Mouse (Mus musculus): ENCODE data around the gene Eps8l1. TPM values are rescaled to one million over a fixed set of nuclear protein-coding genes. Genes with fewer than 3 reads are reported as not detected.
"Not testable (repeated sequence)": the region's sequence is repeated elsewhere in the genome, so short reads cannot be mapped to it uniquely, and the experiment has no call there.

The Eps8l1 gene
- 9.1 and 11.3 TPM in 2 replicates for polyA plus RNA-seq (2012; rRNA removed)

DNA sequence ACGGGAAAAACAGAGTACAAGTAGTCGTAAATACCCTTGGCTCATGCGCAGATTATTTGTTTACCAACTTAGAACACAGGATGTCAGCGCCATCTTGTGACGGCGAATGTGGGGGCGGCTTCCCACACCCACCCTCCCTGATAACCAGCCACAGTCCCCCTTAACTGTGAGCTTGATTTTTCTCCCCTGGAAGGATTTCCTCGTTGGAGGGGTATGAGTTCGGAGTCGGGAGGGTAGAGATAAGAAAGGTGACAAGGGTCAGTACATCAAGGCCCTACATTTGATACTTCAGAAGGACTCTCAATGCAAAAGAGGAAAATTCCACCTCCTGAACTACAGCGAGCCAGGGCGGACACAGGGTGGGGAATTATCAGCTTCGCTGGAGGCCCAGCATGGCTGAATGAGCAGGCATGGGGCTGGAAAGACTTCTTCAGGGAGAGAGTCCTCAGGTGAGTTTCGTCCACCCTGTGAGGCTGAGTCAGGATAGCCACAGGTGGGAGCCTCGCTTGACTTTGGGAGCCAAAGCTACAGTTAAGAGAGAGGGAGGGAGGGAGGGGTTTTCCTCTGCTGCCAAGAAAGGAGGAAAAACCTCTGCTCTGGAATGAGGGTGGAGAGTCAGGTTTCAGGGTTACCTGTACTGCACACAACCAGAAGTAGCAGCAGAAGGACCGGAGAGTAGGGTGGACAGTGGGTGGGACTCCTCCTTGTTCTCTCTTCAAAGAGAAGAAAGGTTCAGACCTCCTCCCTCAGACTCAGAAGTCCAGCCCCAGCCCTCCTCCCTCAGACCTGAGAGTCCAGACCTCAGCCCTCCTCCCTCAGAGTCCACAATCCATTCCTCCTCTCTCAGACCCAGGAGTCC, at the start of gene Eps8l1:
Eps8l1 (plus strand) TSS at position 99 of the 859 bp plus-strand sequence.
- DNase-seq (ENCODE audit: low read depth) = no peak

DNA sequence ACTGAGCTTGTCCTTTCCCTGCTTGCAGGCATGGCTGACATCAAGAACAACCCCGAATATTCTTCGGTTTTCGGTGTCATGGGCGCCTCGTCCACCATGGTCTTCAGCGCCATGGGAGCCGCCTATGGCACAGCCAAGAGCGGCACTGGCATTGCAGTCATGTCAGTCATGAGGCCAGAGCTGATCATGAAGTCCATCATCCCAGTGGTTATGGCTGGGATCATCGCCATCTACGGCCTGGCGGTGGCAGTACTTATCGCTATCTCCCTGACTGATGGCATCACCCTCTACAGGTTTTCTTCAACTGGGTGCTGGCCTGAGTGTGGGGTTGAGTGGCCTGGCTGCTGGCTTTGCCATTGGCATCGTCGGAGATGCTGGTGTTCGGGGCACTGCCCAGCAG, 48.1 kb upstream of the Eps8l1 start:
- not testable (repeated sequence) for DNase-seq (ENCODE audit: low read depth)

DNA sequence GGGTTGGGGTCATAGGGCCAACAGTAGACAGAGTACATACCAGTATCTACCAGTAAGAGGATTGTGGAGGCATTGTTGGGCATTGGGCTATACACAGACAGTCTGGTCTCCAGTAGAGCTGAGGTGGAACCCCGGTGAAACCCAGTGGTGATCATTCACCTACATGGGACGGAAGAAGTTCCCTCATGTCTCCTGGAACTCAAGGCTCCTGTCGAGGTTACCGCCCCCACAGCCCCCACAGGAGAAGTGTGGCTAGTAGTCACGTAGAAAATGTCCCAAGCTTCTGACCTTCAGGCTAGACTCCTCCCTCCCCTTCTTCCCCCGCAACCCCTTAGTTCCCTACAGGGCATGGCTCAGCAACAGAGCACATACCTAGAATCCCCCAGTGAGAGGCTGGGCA, 40.8 kb upstream of the Eps8l1 start:
- DNase-seq (ENCODE audit: low read depth) = no peak

DNA sequence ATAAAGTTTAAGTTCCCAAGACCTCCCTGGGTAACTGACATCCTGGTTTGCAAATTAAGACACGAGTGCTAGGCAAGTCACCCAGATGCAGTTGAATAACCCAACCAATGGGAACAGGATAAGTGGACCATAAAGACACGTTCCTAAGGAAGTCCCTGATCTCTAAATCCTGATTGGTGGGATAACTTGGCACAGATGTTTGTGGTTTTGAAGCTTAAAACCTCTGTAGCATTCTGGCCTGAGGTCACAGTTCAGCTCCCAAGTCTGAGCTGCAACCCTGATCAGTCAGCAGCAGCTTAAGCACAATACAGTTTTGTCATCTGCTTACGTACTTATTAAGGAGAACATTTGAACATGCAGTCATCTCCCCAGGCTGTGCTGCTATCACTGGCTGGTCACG, 40.2 kb upstream of the Eps8l1 start:
- DNase-seq (ENCODE audit: low read depth) = no peak

DNA sequence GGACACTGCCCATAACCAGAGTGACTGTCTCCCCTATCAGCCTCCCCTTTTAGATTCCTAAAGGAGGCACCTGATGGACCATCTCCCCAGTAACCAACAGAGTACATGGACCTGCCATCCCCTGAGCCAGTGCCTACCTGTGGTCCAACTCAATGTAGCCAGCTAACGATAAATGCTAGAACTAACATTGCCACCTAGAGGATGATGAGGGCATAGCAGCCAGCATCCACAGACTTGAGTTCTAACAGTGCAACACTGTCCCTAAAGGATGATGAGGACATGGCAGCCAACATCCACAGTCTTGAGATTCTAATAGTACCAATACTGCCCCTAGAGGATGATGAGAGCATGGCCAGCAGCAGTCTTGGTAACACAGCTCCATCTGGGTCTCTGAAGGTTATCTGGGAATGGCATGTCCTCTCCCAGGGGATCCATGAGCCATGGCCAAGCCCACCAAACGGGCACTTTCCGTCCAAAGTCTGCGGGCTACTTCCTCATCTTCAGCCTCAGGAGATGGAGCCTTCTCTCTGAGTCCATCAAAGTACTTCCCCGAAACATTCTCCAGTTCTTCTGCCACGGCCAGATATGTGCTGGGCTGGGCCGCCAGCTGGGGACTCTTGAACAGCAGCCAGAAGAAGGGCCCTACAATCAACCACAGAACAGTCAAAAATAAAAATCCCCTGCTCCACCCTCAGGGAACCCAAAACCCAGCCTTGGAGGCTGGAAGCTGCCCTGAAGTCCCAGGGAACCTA, 33.1 kb upstream of the Eps8l1 start:
- peak; percentile 69 for DNase-seq (ENCODE audit: low read depth)

DNA sequence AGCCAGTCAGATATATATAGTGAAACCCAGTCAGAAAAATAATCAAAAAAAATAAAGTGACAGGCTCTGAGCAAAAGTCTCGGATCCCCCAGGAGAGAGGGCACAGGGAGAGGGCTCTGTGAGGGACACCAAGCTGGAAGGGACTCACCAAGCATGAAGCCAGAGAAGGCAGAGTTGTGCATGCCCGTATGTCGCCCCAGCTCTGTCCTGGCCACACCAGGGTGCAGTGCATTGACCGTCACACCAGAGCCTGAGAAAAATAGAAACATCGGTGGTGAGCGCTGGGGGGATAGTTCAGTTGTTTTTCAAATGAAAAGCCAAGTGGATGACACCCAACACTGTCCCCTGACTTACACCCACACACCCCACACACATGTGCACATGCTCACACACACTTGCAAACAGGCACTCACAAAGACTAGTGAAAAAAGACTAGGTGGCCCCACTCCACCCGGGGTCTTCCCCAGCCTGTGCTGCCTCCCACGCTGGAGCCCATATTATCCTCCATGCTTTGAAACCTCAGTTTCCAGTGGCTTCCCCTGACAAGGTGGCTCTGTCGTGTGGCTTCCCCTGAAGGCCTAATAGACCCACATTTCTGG, 30.1 kb upstream of the Eps8l1 start:
- no peak for DNase-seq (ENCODE audit: low read depth)

DNA sequence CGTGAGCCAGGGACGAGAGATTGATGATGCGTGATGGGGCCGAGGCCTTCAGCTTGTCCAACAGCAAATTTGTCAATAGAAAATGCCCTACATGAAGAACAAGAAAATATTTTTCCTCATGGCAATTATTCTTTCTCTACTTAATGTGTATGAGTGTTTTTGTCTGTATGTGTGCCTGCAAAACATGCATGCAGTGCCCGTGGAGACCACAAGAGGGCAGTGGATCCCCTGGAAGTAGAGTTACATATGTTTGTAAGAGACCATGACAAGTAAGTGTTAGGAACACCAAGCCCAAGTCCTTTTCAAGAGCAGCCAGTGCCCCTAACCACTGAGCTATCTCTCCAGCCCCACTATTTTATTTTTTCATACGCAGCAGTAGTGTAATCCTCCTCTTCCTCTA, 28.9 kb upstream of the Eps8l1 start:
- no peak for DNase-seq (ENCODE audit: low read depth)

DNA sequence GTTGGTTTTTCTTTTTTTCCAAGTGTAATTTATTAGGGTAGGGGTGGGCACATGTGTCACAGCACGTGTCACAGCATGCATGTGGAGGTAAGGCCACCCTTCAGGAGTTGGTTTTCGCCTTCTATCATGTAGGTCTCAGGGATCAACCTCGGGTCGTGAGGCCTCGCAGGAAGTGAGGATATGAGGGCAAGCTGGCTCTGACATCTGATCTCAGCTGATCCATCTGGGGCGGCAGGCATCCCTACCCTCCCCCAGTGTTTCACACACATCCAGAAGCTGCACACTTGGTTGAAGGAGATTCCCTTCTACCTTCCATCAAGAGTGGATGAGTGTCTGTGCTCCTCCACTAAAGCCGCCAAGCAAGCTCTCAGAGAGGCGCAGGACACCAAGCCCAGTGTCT, 28.4 kb upstream of the Eps8l1 start:
- DNase-seq (ENCODE audit: low read depth) = no peak

DNA sequence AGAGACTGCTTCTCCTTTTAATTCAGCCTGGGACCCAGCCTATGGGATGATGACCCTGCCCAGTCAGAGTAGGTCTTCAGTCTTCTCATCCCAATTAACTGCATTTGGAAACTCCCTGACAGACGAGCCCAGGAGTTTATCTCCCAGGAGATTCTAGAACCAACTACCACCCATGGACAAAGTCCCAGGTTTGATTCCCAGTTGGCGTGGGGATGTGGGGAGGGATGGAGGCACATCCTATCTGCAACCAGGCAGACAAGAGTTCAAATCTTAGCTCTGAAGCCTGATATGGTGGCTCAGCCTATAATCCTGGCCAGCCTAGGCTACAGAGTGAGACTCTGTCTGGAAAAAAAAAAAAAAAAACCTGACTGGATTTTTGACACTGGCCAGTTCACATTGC, 22.8 kb upstream of the Eps8l1 start:
- no peak for DNase-seq (ENCODE audit: low read depth)

DNA sequence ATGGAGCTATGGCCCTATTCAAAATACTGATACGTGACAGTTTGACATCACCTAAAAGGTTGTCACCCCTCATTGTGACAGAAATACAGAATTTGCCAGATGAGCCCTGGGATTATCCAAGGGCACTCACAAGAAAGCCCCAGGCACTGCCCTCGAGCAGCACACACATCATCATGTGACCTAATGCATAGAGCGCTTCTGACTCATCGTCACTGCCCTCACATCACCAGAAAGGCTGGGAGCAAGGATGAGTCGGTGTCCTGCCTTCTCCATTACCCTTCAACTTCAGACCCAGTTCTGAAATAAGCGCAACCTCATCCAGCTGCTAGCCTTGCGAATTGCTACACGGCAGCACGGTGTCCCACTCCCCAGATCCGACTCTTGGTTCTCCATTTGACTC, 19.9 kb upstream of the Eps8l1 start:
- DNase-seq (ENCODE audit: low read depth) = no peak

DNA sequence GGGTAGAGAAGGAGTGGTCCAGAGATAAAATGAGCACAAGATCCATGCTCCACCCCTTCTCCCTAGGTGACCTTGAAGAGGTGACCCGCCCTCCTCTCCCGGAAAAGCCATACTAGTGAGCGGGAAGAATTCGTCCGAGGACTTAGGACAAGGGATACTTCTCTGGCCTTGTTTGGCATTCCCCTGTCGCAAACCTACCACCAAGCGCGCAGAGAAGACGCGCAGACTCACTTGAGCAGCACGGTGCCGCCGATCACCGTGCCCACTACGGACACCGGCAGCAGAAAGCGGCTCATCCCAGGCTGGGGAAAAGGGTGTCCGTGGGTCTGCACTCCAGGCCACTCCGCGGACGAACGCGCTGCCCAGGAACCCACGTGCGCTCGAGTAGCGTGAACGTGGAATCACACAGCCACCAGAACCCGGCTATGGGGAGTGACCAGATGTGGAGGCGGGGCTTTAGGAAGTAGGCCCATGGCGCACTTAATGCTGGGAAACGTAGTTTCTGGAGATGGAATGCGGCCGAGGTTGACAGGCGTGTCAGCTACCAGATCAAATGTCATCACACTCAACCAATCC, 15.2 kb upstream of the Eps8l1 start, which contains the start of gene Rdh13:
Rdh13 (minus strand) TSS at position 434 of the 576 bp plus-strand sequence.
- DNase-seq (ENCODE audit: low read depth) = peak; percentile 66

DNA sequence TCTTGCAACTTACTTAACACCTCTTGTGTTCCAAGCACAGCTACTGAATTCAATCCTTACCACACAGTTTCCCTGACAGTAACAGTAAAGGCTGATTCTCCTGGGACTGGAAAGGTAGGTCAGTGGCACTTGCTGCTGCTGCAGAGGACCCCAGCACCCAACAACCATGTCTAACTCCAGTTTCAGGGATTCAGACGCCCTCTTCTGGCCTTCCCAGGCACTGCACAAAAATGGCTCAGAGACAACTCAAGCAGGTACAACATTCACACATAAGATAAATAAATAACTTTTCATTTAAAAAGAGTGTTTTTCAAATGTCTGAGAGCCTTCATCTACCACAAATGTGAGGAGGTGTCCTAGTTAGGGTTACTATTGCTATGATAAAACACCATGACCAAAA, 13.3 kb upstream of the Eps8l1 start:
- no peak for DNase-seq (ENCODE audit: low read depth)

DNA sequence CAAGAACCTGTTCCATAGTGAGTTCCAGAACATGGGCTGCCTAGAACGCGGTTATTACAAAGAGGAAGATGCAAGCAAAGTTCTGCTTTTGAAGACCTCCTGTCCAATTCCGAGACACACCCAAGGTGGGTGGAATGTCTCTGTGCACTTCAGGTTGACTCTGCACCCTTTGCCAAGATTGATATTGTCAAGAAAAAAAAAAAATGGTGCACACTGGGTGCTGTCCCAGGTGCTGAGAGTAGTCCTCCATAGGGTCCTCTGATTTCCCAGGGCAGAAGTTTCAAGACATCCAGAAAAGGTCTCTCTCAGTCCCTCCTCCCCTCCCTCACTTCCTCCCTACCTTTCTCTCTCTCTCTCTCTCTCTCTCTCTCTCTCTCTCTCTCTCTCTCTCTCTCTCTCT, 12.0 kb upstream of the Eps8l1 start:
- DNase-seq (ENCODE audit: low read depth) = no peak

DNA sequence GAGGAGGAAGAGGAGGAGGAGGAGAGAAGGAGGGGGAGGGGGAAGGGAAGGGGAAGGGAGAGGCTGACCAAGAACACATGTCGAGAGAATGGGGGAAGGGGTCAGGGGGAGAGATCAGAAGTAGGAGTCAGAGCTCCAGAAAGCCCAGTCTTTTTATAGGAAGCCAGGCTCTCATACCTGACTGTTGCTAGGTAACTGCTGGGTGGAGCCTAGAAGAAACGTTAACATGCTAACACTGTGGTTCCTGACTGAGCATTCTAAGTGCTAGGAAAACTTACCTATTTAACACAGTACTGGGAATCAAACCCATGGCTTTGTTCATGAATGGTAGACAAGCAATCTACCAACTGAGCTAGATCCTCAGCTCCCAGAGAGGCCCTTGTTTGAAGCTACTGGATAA, 11.3 kb upstream of the Eps8l1 start:
- no peak for DNase-seq (ENCODE audit: low read depth)

DNA sequence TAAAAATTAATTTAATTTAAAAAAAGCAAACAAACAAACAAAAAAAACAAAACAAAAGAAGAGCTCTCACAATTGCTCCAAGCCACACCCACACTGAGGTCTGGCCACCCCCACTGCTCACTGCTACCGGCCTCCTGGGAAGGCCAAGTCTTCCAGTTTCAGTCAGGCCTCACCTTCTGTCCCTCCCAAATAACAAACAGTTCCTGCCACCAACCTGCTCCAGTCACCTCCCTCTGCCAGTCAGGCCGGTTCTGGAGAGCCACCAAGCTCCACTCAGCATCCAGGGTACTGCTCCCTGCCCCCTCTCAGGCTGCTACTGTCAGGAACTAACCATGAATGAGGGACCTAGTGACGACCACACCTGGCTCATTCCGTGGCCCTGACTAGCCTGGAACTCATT, 7.8 kb upstream of the Eps8l1 start:
- no peak for DNase-seq (ENCODE audit: low read depth)

DNA sequence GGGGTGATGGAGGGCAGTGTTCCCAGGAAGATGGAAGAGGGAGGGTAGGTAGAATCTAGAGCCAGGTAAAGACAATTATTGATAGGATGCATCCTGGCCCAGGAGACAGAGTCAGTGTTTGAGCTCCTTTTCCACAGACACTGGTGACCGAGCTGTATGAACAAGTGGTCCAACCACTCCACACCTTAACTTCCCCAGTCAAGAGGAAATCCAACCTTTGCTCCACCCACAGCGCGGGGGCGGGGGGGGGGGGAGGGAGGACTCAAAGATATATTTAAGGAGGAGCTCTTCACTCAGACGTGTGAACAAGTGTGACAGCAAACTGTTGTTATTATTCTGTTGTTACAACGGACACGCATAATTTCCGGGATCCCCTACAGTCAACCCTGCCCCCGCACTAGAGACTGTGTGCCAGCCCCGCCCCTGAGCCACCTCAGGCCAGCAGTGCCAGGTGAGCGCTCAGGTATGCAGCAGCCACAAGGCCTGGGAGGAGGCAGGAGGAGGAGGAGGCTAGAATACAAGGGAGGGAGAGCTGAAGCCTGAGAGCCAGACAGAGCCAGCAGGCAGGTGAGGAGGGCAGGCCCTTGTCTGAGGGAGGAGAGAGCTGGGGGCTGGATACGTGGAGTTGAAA, 3.8 kb downstream of the Eps8l1 start:
- peak; percentile 44 for DNase-seq (ENCODE audit: low read depth)

DNA sequence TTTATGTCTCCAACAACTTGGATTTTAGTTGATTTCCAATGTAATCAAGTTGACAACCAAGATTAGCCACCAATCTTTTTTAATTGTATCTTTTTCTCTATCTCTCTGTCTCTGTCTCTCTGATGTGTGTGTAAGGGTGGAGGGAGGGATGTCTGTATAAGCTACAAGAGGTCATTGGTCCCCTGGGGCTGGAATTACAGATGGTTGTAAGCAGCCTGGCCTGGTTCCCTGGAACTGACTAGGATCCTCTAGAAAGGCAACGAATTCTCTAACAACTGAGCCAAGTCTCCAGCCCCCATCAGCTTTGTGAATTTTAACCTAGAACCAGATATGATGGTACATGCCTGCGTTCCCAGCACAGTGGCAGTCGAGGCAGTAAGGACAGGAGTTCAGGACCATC, 7.3 kb downstream of the Eps8l1 start:
- DNase-seq (ENCODE audit: low read depth) = no peak

DNA sequence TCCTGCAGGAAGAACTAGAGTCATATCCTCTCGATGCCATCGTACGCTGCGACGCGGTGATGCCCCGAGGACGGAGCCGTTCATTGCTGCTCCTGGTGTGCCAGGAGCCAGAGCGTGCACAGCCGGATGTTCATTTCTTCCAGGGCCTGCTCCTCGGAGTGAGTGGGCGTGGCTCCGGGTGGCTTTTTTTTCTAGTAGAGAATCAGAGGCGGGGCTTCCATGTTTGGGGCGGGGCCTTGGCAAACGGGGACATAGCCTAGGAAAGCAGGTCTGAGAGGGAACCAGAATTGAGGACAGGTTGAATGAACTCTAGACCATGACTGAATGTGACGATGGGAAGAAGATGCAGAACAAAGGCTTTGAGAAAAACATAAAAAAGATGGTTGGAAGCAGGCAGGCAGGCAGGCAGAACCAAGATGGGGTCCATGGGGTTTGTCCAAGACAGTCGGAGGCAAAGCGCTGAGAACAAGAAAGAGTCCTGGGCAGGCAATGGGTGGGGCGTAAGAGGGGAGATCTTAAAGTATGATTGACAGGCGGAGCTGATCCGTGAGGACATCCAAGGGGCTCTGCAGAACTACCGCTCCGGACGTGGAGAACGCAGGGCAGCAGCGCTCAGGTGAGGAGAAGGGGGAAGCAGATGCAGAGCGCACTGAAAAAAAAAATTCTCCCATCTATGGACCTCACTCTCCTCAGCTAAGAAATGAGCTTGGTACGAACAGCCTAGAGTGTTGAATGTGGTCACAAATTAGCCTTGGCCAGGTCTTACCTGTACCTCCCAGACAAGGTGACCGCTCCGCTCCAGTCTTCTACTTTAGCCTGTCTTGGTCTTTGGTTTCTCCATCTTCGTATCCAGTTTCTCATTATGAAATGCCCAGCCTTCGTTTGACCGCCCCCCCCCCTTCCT, 10.1 kb downstream of the Eps8l1 start:
- DNase-seq (ENCODE audit: low read depth) = no peak

DNA sequence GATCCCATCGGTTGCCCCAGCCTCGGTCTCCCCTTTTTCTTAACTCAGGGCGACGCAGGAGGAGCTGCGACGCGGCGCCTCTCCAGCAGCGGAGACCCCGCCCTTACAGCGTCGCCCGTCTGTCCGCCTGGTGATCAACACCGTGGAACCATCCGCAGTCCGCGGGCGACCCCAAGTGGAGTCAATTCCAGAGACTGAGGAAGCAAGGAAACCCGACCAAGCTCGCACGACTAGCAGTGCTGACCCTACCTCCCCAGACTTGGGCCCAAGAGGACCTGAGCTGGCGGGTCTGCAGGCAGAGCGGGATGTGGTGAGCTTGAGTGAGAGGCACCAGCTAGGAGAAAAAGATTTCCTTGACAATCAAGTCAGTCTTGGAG, 10.7 kb downstream of the Eps8l1 start:
- no peak for DNase-seq (ENCODE audit: low read depth)

DNA sequence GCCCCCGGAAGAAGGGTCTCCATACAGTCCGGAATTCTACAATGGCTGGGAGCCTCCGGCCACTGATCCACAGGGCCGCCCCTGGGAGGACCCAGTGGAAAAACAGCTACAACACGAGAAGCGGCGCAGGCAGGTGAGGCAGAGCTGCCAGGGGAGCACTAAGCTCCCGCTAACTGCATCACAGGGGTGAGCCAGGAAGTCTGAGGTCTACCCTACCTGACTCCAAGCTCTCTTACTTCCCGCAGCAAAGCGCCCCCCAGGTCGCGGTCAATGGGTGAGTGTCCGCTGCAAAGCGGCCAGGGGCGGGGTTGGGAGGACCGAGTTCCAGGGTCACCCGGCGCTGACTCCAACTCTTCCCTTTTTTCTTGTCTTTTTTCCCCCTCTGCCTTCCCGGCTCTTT, 13.5 kb downstream of the Eps8l1 start:
- DNase-seq (ENCODE audit: low read depth) = no peak
